Mouse (Mus musculus): Measurements from ENCODE around the gene Nrxn3. TPM values are rescaled to one million over a fixed set of nuclear protein-coding genes. Genes with fewer than 3 reads are reported as not detected.

The Nrxn3 gene
- polyA plus RNA-seq, 1 experiment from 2014 or later = 5.3 TPM

GRCm38 (mm10) chr12:89811815-89812549 lies 1089.3 kb downstream of the Nrxn3 start:
- peaks cover 28% of the 10 kb centered on the region for H3K27me3 ChIP-seq
- WGBS = under 1% methylated on average over 36 of the region's 36 CpGs
- peaks cover 19% of the 10 kb centered on the region for H3K4me1 ChIP-seq
- no peaks in the 10 kb centered on the region for H3K36me3 ChIP-seq
- H3K9me3 ChIP-seq (replicated peaks) = no peaks in the 10 kb centered on the region
- H3K9ac ChIP-seq = peak overlapping the region; percentile 50
- peak; percentile 99 for ATAC-seq (replicated peaks; ENCODE audit: low FRiP score)
- H3K4me2 ChIP-seq = peak overlapping the region; percentile 91
- H3K27ac ChIP-seq = peak overlapping the region; percentile 73
- H3K4me3 ChIP-seq (replicated peaks) = peak overlapping the region; percentile 50

- ATAC-seq (replicated peaks; ENCODE audit: low FRiP score) = no peak
- WGBS = under 1% methylated on average over 17 of the region's 17 CpGs
- 0 out of 2 replicates have a peak overlapping the region, but pooled peaks have one; percentile 3 for H3K9ac ChIP-seq
- peaks cover 19% of the 10 kb centered on the region for H3K4me1 ChIP-seq
- no peaks in the 10 kb centered on the region for H3K36me3 ChIP-seq
- peak overlapping the region; percentile 91 for H3K4me2 ChIP-seq
- H3K27ac ChIP-seq = no peak overlapping the region
- no peaks in the 10 kb centered on the region for H3K9me3 ChIP-seq (replicated peaks)
- peak overlapping the region; percentile 50 for H3K4me3 ChIP-seq (replicated peaks)
- H3K27me3 ChIP-seq = peaks cover 28% of the 10 kb centered on the region
Measured at GRCm38 (mm10) chr12:89812550-89813207, 1090.0 kb downstream of the Nrxn3 start.

GRCm38 (mm10) chr12:89813294-89813693 lies 1090.6 kb downstream of the Nrxn3 start:
- WGBS = 8% methylated on average over 13 of the region's 13 CpGs
- ATAC-seq (replicated peaks; ENCODE audit: low FRiP score) = no peak
- Histone ChIP-seq H3K27ac (no peak overlapping the region), H3K9me3 (replicated peaks) (no peaks in the 10 kb centered on the region), H3K4me2 (peak overlapping the region; percentile 91), H3K4me3 (replicated peaks) (peak overlapping the region; percentile 50), H3K4me1 (peaks cover 19% of the 10 kb centered on the region), H3K36me3 (no peaks in the 10 kb centered on the region), H3K27me3 (peaks cover 28% of the 10 kb centered on the region), H3K9ac (no peak overlapping the region)

- 53% methylated on average over 5 of the region's 5 CpGs for WGBS
- Histone ChIP-seq H3K27ac (no peak overlapping the region), H3K9me3 (replicated peaks) (no peaks in the 10 kb centered on the region), H3K9ac (no peak overlapping the region), H3K27me3 (peaks cover 28% of the 10 kb centered on the region), H3K36me3 (no peaks in the 10 kb centered on the region), H3K4me1 (peaks cover 19% of the 10 kb centered on the region), H3K4me3 (replicated peaks) (peak overlapping the region; percentile 50), H3K4me2 (peak overlapping the region; percentile 91)
- no peak for ATAC-seq (replicated peaks; ENCODE audit: low FRiP score)
Measured at GRCm38 (mm10) chr12:89813718-89814117, 1091.0 kb downstream of the Nrxn3 start.

- H3K9ac ChIP-seq = no peak overlapping the region
- no peak for ATAC-seq (replicated peaks; ENCODE audit: low FRiP score)
- no peaks in the 10 kb centered on the region for H3K9me3 ChIP-seq (replicated peaks)
- H3K4me1 ChIP-seq = peaks cover 19% of the 10 kb centered on the region
- H3K27me3 ChIP-seq = peaks cover 28% of the 10 kb centered on the region
- no peak overlapping the region for H3K4me3 ChIP-seq (replicated peaks)
- H3K4me2 ChIP-seq = no peak overlapping the region
- no peaks in the 10 kb centered on the region for H3K36me3 ChIP-seq
- H3K27ac ChIP-seq = no peak overlapping the region
- WGBS = 52% methylated on average over 4 of the region's 4 CpGs
Measured at GRCm38 (mm10) chr12:89814536-89814935, 1091.9 kb downstream of the Nrxn3 start.

- WGBS = 64% methylated on average over 9 of the region's 9 CpGs
- no peaks in the 10 kb centered on the region for H3K9me3 ChIP-seq (replicated peaks)
- no peak overlapping the region for H3K27ac ChIP-seq
- no peak for ATAC-seq (replicated peaks; ENCODE audit: low FRiP score)
- no peak overlapping the region for H3K9ac ChIP-seq
- peaks cover 24% of the 10 kb centered on the region for H3K27me3 ChIP-seq
- peaks cover 11% of the 10 kb centered on the region for H3K4me1 ChIP-seq
- no peaks in the 10 kb centered on the region for H3K36me3 ChIP-seq
- H3K4me3 ChIP-seq (replicated peaks) = no peak overlapping the region
- H3K4me2 ChIP-seq = no peak overlapping the region
Measured at GRCm38 (mm10) chr12:89817072-89817773, 1094.5 kb downstream of the Nrxn3 start.

GRCm38 (mm10) chr12:89818200-89818599 lies 1095.5 kb downstream of the Nrxn3 start:
- Histone ChIP-seq H3K36me3 (no peaks in the 10 kb centered on the region), H3K4me3 (replicated peaks) (no peak overlapping the region), H3K27ac (no peak overlapping the region), H3K27me3 (peaks cover 20% of the 10 kb centered on the region), H3K4me2 (no peak overlapping the region), H3K9me3 (replicated peaks) (no peaks in the 10 kb centered on the region), H3K4me1 (peaks cover 4% of the 10 kb centered on the region), H3K9ac (no peak overlapping the region)
- WGBS = 85% methylated on average over 2 of the region's 2 CpGs
- ATAC-seq (replicated peaks; ENCODE audit: low FRiP score) = no peak

GRCm38 (mm10) chr12:89822141-89822540 lies 1099.5 kb downstream of the Nrxn3 start:
- no peak overlapping the region for H3K4me2 ChIP-seq
- H3K4me1 ChIP-seq = no peaks in the 10 kb centered on the region
- H3K27ac ChIP-seq = no peak overlapping the region
- no peak for ATAC-seq (replicated peaks; ENCODE audit: low FRiP score)
- 40% methylated on average over 4 of the region's 4 CpGs for WGBS
- H3K9ac ChIP-seq = no peak overlapping the region
- H3K9me3 ChIP-seq (replicated peaks) = no peaks in the 10 kb centered on the region
- no peaks in the 10 kb centered on the region for H3K27me3 ChIP-seq
- no peak overlapping the region for H3K4me3 ChIP-seq (replicated peaks)
- H3K36me3 ChIP-seq = no peaks in the 10 kb centered on the region

- no peak for ATAC-seq (replicated peaks; ENCODE audit: low FRiP score)
- 93% methylated on average over 2 of the region's 2 CpGs for WGBS
- H3K36me3 ChIP-seq = no peaks in the 10 kb centered on the region
- no peaks in the 10 kb centered on the region for H3K27me3 ChIP-seq
- H3K9me3 ChIP-seq (replicated peaks) = no peaks in the 10 kb centered on the region
- H3K27ac ChIP-seq = no peak overlapping the region
- no peaks in the 10 kb centered on the region for H3K4me1 ChIP-seq
- H3K4me2 ChIP-seq = no peak overlapping the region
- H3K4me3 ChIP-seq (replicated peaks) = no peak overlapping the region
- H3K9ac ChIP-seq = no peak overlapping the region
Measured at GRCm38 (mm10) chr12:89829927-89830326, 1107.3 kb downstream of the Nrxn3 start.

GRCm38 (mm10) chr12:89830350-89830749 lies 1107.7 kb downstream of the Nrxn3 start:
- WGBS = 90% methylated on average over 5 of the region's 5 CpGs

GRCm38 (mm10) chr12:89831300-89831699 lies 1108.6 kb downstream of the Nrxn3 start:
- H3K36me3 ChIP-seq = no peaks in the 10 kb centered on the region
- WGBS = 34% methylated on average over 6 of the region's 6 CpGs
- no peak overlapping the region for H3K27ac ChIP-seq
- H3K4me2 ChIP-seq = no peak overlapping the region
- no peaks in the 10 kb centered on the region for H3K9me3 ChIP-seq (replicated peaks)
- H3K4me1 ChIP-seq = no peaks in the 10 kb centered on the region
- H3K27me3 ChIP-seq = no peaks in the 10 kb centered on the region
- no peak overlapping the region for H3K9ac ChIP-seq
- H3K4me3 ChIP-seq (replicated peaks) = no peak overlapping the region
- peak; percentile 56; the same call in 1 of the 2 replicates for ATAC-seq (replicated peaks; ENCODE audit: low FRiP score)

More at GRCm38 (mm10) chr12:89830350-89830749, 1107.7 kb downstream of the Nrxn3 start:
- H3K9ac ChIP-seq = no peak overlapping the region
- no peak for ATAC-seq (replicated peaks; ENCODE audit: low FRiP score)
- no peak overlapping the region for H3K4me3 ChIP-seq (replicated peaks)
- H3K27me3 ChIP-seq = no peaks in the 10 kb centered on the region
- no peaks in the 10 kb centered on the region for H3K36me3 ChIP-seq
- H3K4me1 ChIP-seq = no peaks in the 10 kb centered on the region
- no peak overlapping the region for H3K4me2 ChIP-seq
- H3K9me3 ChIP-seq (replicated peaks) = no peaks in the 10 kb centered on the region
- no peak overlapping the region for H3K27ac ChIP-seq

GRCm38 (mm10) chr12:89836271-89836670 lies 1113.6 kb downstream of the Nrxn3 start:
- ATAC-seq (replicated peaks; ENCODE audit: low FRiP score) = no peak
- Histone ChIP-seq H3K36me3 (no peaks in the 10 kb centered on the region), H3K9me3 (replicated peaks) (no peaks in the 10 kb centered on the region), H3K4me1 (no peaks in the 10 kb centered on the region), H3K27me3 (no peaks in the 10 kb centered on the region), H3K4me3 (replicated peaks) (no peak overlapping the region), H3K4me2 (no peak overlapping the region), H3K27ac (no peak overlapping the region), H3K9ac (no peak overlapping the region)
- WGBS = 68% methylated on average over 3 of the region's 3 CpGs

Data from kidney, embryonic 15.5 days (tissue).